Mouse (Mus musculus): ENCODE results near the gene Rln1. TPM values are rescaled to one million over a fixed set of nuclear protein-coding genes. Genes with fewer than 3 reads are reported as not detected.

Rln1 gene
- polyA plus RNA-seq, 1 experiment, result not detected

GRCm38 (mm10) chr19:29364076-29364475, 29.6 kb upstream of the Rln1 start:
- H3K4me3 ChIP-seq, result no peak overlapping the region
- H3K27me3 ChIP-seq (ENCODE audit: control insufficient read depth, insufficient read depth, insufficient read length), result no peaks in the 10 kb centered on the region
- TF ChIP-seq TCF12 (IDR thresholded peaks at IDR 0.05; ENCODE audit: insufficient read depth, poor library complexity, severe bottlenecking), result no peak
- no peak for TF ChIP-seq TCF3 (IDR thresholded peaks at IDR 0.05; ENCODE audit: insufficient read length, low read depth)
- TF ChIP-seq MYOD1 (IDR thresholded peaks at IDR 0.05; ENCODE audit: control insufficient read depth in 1 of 3, insufficient read length in 2 of 3, low read depth in 2 of 3), result no peak
- TF ChIP-seq E2F4 (IDR thresholded peaks at IDR 0.05; ENCODE audit: insufficient read depth), result no peak
- no peak for TF ChIP-seq MYOG (IDR thresholded peaks at IDR 0.05; ENCODE audit: control insufficient read depth in 1 of 3, insufficient read depth in 1 of 3, insufficient read length in 2 of 3, low read depth in 2 of 3)
- no peak for TF ChIP-seq POLR2A (IDR thresholded peaks at IDR 0.05; ENCODE audit: insufficient read length, low read depth)
- H3K79me2 ChIP-seq (ENCODE audit: control insufficient read depth, insufficient read depth), result no peaks in the 10 kb centered on the region
- H3K4me2 ChIP-seq (ENCODE audit: low read depth), result no peak overlapping the region
- H3K36me3 ChIP-seq (ENCODE audit: control insufficient read depth, insufficient read depth), result no peaks in the 10 kb centered on the region
- H3ac ChIP-seq (ENCODE audit: control insufficient read depth, insufficient read length), result no peak overlapping the region

- no peak overlapping the region for H3ac ChIP-seq (ENCODE audit: control insufficient read depth, insufficient read length)
- no peaks in the 10 kb centered on the region for H3K36me3 ChIP-seq (ENCODE audit: control insufficient read depth, insufficient read depth)
- H3K4me3 ChIP-seq, result no peak overlapping the region
- H3K4me2 ChIP-seq (ENCODE audit: low read depth), result no peak overlapping the region
- TF ChIP-seq SRF (IDR thresholded peaks at IDR 0.05; ENCODE audit: control insufficient read depth, insufficient read length, low read depth), result no peak
- no peak for TF ChIP-seq CEBPB (IDR thresholded peaks at IDR 0.05; ENCODE audit: insufficient read depth, poor library complexity, severe bottlenecking)
- no peak for TF ChIP-seq MAX (IDR thresholded peaks at IDR 0.05; ENCODE audit: low read depth)
- no peak for TF ChIP-seq E2F4 (IDR thresholded peaks at IDR 0.05; ENCODE audit: insufficient read depth)
- no peak for TF ChIP-seq TCF3 (IDR thresholded peaks at IDR 0.05; ENCODE audit: insufficient read length, low read depth)
- no peak for TF ChIP-seq MYOG (IDR thresholded peaks at IDR 0.05; ENCODE audit: control insufficient read depth in 1 of 3, insufficient read depth in 1 of 3, insufficient read length in 2 of 3, low read depth in 2 of 3)
- TF ChIP-seq USF1 (IDR thresholded peaks at IDR 0.05; ENCODE audit: low read depth), result no peak
- TF ChIP-seq REST (IDR thresholded peaks at IDR 0.05; ENCODE audit: insufficient read depth, insufficient read length), result no peak
- TF ChIP-seq POLR2AphosphoS2 (IDR thresholded peaks at IDR 0.05; ENCODE audit: insufficient read length, low read depth), result no peak
- TF ChIP-seq MYOD1 (IDR thresholded peaks at IDR 0.05; ENCODE audit: control insufficient read depth in 1 of 3, insufficient read length in 2 of 3, low read depth in 2 of 3), result no peak
- TF ChIP-seq POLR2A (IDR thresholded peaks at IDR 0.05; ENCODE audit: insufficient read length, low read depth), result no peak
- TF ChIP-seq TCF12 (IDR thresholded peaks at IDR 0.05; ENCODE audit: insufficient read depth, poor library complexity, severe bottlenecking), result no peak
- no peaks in the 10 kb centered on the region for H3K27me3 ChIP-seq (ENCODE audit: control insufficient read depth, insufficient read depth, insufficient read length)
- no peaks in the 10 kb centered on the region for H3K79me2 ChIP-seq (ENCODE audit: control insufficient read depth, insufficient read depth)
These were observed 29.1 kb upstream of the Rln1 start for GRCm38 (mm10) chr19:29363557-29363956.

GRCm38 (mm10) chr19:29362173-29362930, 27.9 kb upstream of the Rln1 start:
- no peak for TF ChIP-seq MYOD1 (IDR thresholded peaks at IDR 0.05; ENCODE audit: control insufficient read depth in 1 of 3, insufficient read length in 2 of 3, low read depth in 2 of 3)
- TF ChIP-seq USF1 (IDR thresholded peaks at IDR 0.05; ENCODE audit: low read depth), result no peak
- TF ChIP-seq TCF3 (IDR thresholded peaks at IDR 0.05; ENCODE audit: insufficient read length, low read depth), result no peak
- TF ChIP-seq CEBPB (IDR thresholded peaks at IDR 0.05; ENCODE audit: insufficient read depth, poor library complexity, severe bottlenecking), result no peak
- TF ChIP-seq SRF (IDR thresholded peaks at IDR 0.05; ENCODE audit: control insufficient read depth, insufficient read length, low read depth), result no peak
- no peak for TF ChIP-seq POLR2AphosphoS2 (IDR thresholded peaks at IDR 0.05; ENCODE audit: insufficient read length, low read depth)
- no peak for TF ChIP-seq REST (IDR thresholded peaks at IDR 0.05; ENCODE audit: insufficient read depth, insufficient read length)
- no peak for TF ChIP-seq POLR2A (IDR thresholded peaks at IDR 0.05; ENCODE audit: insufficient read length, low read depth)
- TF ChIP-seq MAX (IDR thresholded peaks at IDR 0.05; ENCODE audit: low read depth), result no peak
- no peak for TF ChIP-seq TCF12 (IDR thresholded peaks at IDR 0.05; ENCODE audit: insufficient read depth, poor library complexity, severe bottlenecking)
- TF ChIP-seq MYOG (IDR thresholded peaks at IDR 0.05; ENCODE audit: control insufficient read depth in 1 of 3, insufficient read depth in 1 of 3, insufficient read length in 2 of 3, low read depth in 2 of 3), result no peak
- TF ChIP-seq E2F4 (IDR thresholded peaks at IDR 0.05; ENCODE audit: insufficient read depth), result no peak
- peak overlapping the region; percentile 33 for H3K4me3 ChIP-seq
- H3K79me2 ChIP-seq (ENCODE audit: control insufficient read depth, insufficient read depth), result no peaks in the 10 kb centered on the region
- H3K27me3 ChIP-seq (ENCODE audit: control insufficient read depth, insufficient read depth, insufficient read length), result no peaks in the 10 kb centered on the region
- H3K4me2 ChIP-seq (ENCODE audit: low read depth), result peak overlapping the region; percentile 82
- H3K36me3 ChIP-seq (ENCODE audit: control insufficient read depth, insufficient read depth), result no peaks in the 10 kb centered on the region
- H3ac ChIP-seq (ENCODE audit: control insufficient read depth, insufficient read length), result peak overlapping the region; percentile 35

GRCm38 (mm10) chr19:29361468-29362130, 27.1 kb upstream of the Rln1 start:
- peak overlapping the region; percentile 82 for H3K4me2 ChIP-seq (ENCODE audit: low read depth)
- no peak for TF ChIP-seq USF1 (IDR thresholded peaks at IDR 0.05; ENCODE audit: low read depth)
- TF ChIP-seq MYOD1 (IDR thresholded peaks at IDR 0.05; ENCODE audit: control insufficient read depth in 1 of 3, insufficient read length in 2 of 3, low read depth in 2 of 3), result no peak
- no peak for TF ChIP-seq MAX (IDR thresholded peaks at IDR 0.05; ENCODE audit: low read depth)
- no peak for TF ChIP-seq SRF (IDR thresholded peaks at IDR 0.05; ENCODE audit: control insufficient read depth, insufficient read length, low read depth)
- peak in 1 of 3 experiments; percentile 44 for TF ChIP-seq MYOG (IDR thresholded peaks at IDR 0.05; ENCODE audit: control insufficient read depth in 1 of 3, insufficient read depth in 1 of 3, insufficient read length in 2 of 3, low read depth in 2 of 3)
- TF ChIP-seq E2F4 (IDR thresholded peaks at IDR 0.05; ENCODE audit: insufficient read depth), result no peak
- TF ChIP-seq POLR2A (IDR thresholded peaks at IDR 0.05; ENCODE audit: insufficient read length, low read depth), result peak; percentile 89
- TF ChIP-seq CEBPB (IDR thresholded peaks at IDR 0.05; ENCODE audit: insufficient read depth, poor library complexity, severe bottlenecking), result no peak
- TF ChIP-seq TCF3 (IDR thresholded peaks at IDR 0.05; ENCODE audit: insufficient read length, low read depth), result no peak
- no peak for TF ChIP-seq REST (IDR thresholded peaks at IDR 0.05; ENCODE audit: insufficient read depth, insufficient read length)
- TF ChIP-seq TCF12 (IDR thresholded peaks at IDR 0.05; ENCODE audit: insufficient read depth, poor library complexity, severe bottlenecking), result no peak
- TF ChIP-seq POLR2AphosphoS2 (IDR thresholded peaks at IDR 0.05; ENCODE audit: insufficient read length, low read depth), result peak; percentile 82
- no peaks in the 10 kb centered on the region for H3K79me2 ChIP-seq (ENCODE audit: control insufficient read depth, insufficient read depth)
- no peaks in the 10 kb centered on the region for H3K27me3 ChIP-seq (ENCODE audit: control insufficient read depth, insufficient read depth, insufficient read length)
- H3K4me3 ChIP-seq, result peak overlapping the region; percentile 33
- no peaks in the 10 kb centered on the region for H3K36me3 ChIP-seq (ENCODE audit: control insufficient read depth, insufficient read depth)
- peak overlapping the region; percentile 35 for H3ac ChIP-seq (ENCODE audit: control insufficient read depth, insufficient read length)
